In the genomic region with DNA sequence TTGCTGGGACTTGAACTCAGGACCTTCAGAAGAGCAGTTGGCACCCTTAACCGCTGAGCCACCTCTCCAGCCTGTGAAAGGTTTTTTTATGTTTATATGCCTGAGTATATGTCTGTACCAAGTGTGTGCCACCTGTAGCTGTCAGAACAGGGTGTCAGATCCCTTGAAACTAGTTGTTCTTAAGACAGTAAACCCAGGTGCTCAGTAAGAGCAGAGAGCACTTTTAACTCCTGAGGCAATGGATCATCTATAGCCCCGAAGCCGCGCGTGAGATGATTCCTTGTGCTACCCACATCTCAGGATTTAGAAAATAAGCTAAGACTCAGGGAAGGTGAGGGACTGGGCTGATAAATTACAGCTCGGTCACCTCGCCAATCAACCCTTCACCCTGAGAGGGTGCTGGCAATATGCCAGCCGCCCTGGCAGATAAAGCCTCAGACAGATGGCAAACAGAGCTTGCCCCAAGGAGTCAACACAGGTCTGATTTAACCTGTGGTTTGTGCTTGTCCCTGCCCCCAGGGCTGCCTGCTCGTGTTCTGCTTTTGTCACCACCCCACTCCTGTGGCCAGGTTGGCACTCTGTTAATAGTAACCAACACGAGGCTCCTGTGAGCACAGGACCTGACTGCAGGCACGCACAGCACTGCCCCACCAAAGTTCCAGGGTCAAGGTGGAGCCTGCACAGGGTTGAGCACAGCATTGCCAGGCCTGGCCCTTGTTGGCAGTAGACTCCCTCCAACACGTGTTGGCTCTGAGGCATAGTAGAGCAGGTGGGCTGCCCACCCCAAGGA, we compare ENCODE assay signal across 7 mouse cellular contexts.
DNase-seq lines count a peak whose midpoint lies in the region.

No protein-coding gene starts in this region.

- DNase-seq in testis, postnatal 10 days (ENCODE audit: low spot score): peak; percentile 62
- DNase-seq in testis, postnatal 14 days (ENCODE audit: low spot score): no peak
- peak; percentile 85 to 86 for DNase-seq in cerebellum, postnatal 25 days
- DNase-seq in induced T-regulatory cell, adult 2 months (ENCODE audit: low read depth): peak; percentile 47
- DNase-seq in lung, adult 18-20 months: peak; percentile 78 to 85
- DNase-seq in urinary bladder, postnatal 25 days (ENCODE audit: low spot score): peak; percentile 53
- DNase-seq in embryo, embryonic 11 days: no peak

Comparison
In these comparisons a context has a peak if more than half of its experiments do, and no peak if none do; other contexts are left out.
1. DNase-seq: peak in testis, postnatal 10 days (single experiment), cerebellum, postnatal 25 days (2 of 2), induced T-regulatory cell, adult 2 months (single experiment), lung, adult 18-20 months (2 of 2) and urinary bladder, postnatal 25 days (single experiment); none in testis, postnatal 14 days (single experiment) and embryo, embryonic 11 days (single experiment).